Mouse (Mus musculus) ovary, postnatal 36 days (tissue): ENCODE data around the gene Gm13694.
"Not testable (repeated sequence)": the region's sequence is repeated elsewhere in the genome, so short reads cannot be mapped to it uniquely, and the experiment has no call there.

ENCODE experiments used
- DNase-seq: peaks from one replicate; pipeline ENCODE4 v3.0.0; 2022; ENCODE audit warnings: low spot score, mixed read lengths

Gm13694 gene

DNA sequence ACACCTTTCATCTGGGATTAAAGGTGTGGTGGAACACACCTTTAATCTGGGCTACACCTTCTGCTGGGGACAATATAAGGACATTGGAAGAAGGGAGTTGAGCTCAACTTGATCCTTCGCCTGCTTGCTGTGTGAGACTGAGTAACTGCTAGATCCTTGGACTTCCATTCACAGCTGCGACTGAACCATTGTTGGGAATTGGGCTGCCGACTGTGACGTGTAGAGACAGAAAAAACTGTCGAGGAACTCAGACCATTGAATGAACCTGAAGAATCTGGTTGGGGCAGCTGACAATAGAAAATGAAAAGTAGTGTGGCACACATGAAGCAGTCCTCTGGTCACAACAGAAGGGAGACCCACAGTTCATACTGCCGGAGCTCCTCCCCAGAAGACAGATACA, at the start of gene Gm13694:
Gene Gm13694 (plus strand): TSS at position 301 of the 400 bp plus-strand sequence.
- not testable (repeated sequence) for DNase-seq

GRCm38 (mm10) chr2:83929478-83930088, 49.1 kb upstream of the Gm13694 start:
- DNase-seq: no peak

- DNase-seq: peak; percentile 51
These were observed 37.8 kb upstream of the Gm13694 start, which contains the start of gene Zswim2 for GRCm38 (mm10) chr2:83940931-83941361. Gene Zswim2 (minus strand): TSS chr2:83941228.

DNA sequence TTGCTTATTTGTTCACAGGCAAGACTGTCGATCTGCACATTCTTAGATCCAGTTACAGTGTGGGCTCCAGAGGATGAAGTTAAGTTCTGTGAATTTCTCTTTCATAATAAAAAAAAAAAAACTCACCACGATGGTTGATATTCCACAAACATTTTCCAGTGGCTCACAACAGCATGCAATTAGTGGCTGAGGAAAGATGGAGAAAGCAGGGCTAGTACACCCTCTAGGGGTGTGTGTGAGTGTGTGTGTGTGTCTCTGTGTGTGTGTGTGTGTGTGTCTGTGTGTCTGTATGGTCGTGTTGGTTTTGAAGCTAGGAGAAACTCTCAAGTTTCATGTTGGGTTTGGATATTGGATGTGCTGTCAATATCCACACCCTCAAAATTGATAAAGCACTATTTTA, 37.4 kb upstream of the Gm13694 start:
- DNase-seq: no peak

DNA sequence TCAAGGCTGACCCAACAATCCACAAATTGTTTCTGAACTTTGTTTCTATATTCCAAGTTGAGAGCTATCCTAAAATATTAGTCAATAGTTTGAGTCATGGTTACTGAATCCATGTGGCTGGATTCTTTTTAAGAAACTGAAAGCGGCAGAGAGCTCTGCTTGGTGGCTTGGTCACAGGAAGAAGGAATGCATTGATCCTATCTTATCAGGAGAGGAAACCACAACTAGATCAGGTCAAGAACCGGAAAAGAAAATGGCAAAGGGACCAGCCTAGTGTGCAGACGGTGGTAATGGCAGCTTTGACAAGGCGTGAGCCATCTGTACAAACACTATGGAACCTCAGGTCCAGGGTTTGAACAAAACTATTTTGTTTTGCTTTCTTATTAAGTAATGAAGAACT, 36.9 kb upstream of the Gm13694 start:
- no peak for DNase-seq

DNA sequence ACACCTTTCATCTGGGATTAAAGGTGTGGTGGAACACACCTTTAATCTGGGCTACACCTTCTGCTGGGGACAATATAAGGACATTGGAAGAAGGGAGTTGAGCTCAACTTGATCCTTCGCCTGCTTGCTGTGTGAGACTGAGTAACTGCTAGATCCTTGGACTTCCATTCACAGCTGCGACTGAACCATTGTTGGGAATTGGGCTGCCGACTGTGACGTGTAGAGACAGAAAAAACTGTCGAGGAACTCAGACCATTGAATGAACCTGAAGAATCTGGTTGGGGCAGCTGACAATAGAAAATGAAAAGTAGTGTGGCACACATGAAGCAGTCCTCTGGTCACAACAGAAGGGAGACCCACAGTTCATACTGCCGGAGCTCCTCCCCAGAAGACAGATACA, 23.3 kb upstream of the Gm13694 start, which contains the start of gene Gm13698:
Gene Gm13698 (plus strand): TSS at position 301 of the 400 bp plus-strand sequence.
- not testable (repeated sequence) for DNase-seq

GRCm38 (mm10) chr2:83961203-83961602, 17.5 kb upstream of the Gm13694 start, which contains the start of gene Gm13693:
Gene Gm13693 (plus strand): TSS chr2:83961503.
- not testable (repeated sequence) for DNase-seq

- not testable (repeated sequence) for DNase-seq
These were observed 11.7 kb upstream of the Gm13694 start, which contains the start of gene Gm13695 for GRCm38 (mm10) chr2:83967013-83967412. Gene Gm13695 (plus strand): TSS chr2:83967313.

DNA sequence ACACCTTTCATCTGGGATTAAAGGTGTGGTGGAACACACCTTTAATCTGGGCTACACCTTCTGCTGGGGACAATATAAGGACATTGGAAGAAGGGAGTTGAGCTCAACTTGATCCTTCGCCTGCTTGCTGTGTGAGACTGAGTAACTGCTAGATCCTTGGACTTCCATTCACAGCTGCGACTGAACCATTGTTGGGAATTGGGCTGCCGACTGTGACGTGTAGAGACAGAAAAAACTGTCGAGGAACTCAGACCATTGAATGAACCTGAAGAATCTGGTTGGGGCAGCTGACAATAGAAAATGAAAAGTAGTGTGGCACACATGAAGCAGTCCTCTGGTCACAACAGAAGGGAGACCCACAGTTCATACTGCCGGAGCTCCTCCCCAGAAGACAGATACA, 5.9 kb upstream of the Gm13694 start, which contains the start of gene Gm13696:
Gene Gm13696 (plus strand): TSS at position 301 of the 400 bp plus-strand sequence.
- not testable (repeated sequence) for DNase-seq

DNA sequence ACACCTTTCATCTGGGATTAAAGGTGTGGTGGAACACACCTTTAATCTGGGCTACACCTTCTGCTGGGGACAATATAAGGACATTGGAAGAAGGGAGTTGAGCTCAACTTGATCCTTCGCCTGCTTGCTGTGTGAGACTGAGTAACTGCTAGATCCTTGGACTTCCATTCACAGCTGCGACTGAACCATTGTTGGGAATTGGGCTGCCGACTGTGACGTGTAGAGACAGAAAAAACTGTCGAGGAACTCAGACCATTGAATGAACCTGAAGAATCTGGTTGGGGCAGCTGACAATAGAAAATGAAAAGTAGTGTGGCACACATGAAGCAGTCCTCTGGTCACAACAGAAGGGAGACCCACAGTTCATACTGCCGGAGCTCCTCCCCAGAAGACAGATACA, 5.7 kb downstream of the Gm13694 start, which contains the start of gene Gm13697:
Gene Gm13697 (plus strand): TSS at position 301 of the 400 bp plus-strand sequence.
- not testable (repeated sequence) for DNase-seq

GRCm38 (mm10) chr2:83990253-83990652, 11.5 kb downstream of the Gm13694 start, which contains the start of gene Gm13691:
Gene Gm13691 (plus strand): TSS chr2:83990553.
- DNase-seq: not testable (repeated sequence)

GRCm38 (mm10) chr2:83993639-83994255, 15.0 kb downstream of the Gm13694 start:
- DNase-seq: not testable (repeated sequence)

DNA sequence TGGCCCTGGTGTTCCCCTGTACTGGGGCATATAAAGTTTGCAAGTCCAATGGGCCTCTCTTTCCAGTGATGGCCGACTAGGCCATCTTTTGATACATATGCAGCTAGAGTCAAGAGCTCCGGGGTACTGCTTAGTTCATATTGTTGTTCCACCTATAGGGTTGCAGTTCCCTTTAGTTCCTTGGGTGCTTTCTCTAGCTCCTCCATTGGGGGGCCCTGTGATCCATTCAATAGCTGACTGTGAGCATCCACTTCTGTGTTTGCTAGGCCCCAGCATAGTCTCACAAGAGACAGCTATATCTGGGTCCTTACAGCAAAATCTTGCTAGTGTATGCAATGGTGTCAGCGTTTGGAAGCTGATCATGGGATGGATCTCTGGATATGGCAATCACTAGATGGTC, 15.8 kb downstream of the Gm13694 start:
- DNase-seq: not testable (repeated sequence)

GRCm38 (mm10) chr2:84008913-84009312, 30.2 kb downstream of the Gm13694 start:
- no peak for DNase-seq

GRCm38 (mm10) chr2:84009818-84010217, 31.1 kb downstream of the Gm13694 start:
- DNase-seq: no peak

- no peak for DNase-seq
These were observed 35.8 kb downstream of the Gm13694 start for GRCm38 (mm10) chr2:84014572-84014971.

DNA sequence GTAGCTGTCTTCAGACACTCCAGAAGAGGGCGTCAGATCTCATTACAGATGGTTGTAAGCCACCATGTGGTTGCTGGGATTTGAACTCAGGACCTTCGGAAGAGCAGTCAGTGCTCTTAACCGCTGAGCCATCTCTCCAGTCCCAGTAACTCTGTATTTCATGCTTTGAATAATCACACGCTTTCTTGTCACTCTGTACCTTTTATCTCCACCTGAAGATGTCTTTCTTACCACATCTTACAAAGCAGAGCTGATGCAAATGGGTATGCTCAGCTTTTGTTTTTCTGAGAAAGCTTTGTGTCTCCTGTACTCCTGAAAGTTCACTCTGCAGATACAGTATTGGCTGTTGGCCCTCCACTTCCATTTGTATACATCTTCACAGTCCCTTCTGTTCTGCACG, 37.6 kb downstream of the Gm13694 start:
- not testable (repeated sequence) for DNase-seq

- no peak for DNase-seq
These were observed 39.6 kb downstream of the Gm13694 start for GRCm38 (mm10) chr2:84018330-84018729.

- no peak for DNase-seq
These were observed 41.0 kb downstream of the Gm13694 start for GRCm38 (mm10) chr2:84019519-84020305.

GRCm38 (mm10) chr2:84021930-84022329, 43.2 kb downstream of the Gm13694 start:
- no peak for DNase-seq

DNA sequence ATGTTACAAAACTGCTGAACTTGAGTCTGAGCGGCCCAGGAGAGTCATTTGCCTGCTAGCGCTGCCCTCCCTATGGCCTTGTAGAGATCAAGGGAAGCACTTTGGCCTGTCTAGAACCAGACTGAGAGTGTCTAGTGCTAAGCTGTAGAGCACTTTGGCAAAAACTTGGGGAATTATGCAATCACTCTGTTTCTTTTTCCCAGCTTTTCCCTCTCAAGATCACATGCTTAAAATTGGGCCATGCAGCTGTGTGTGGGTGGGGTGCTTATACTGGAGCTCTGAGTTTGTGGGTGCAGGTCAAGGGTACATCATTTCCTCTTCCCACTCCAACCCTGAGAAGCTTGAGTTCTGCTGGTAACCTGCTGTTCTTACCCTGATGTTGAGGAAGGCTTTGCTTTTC, 44.2 kb downstream of the Gm13694 start:
- no peak for DNase-seq

DNA sequence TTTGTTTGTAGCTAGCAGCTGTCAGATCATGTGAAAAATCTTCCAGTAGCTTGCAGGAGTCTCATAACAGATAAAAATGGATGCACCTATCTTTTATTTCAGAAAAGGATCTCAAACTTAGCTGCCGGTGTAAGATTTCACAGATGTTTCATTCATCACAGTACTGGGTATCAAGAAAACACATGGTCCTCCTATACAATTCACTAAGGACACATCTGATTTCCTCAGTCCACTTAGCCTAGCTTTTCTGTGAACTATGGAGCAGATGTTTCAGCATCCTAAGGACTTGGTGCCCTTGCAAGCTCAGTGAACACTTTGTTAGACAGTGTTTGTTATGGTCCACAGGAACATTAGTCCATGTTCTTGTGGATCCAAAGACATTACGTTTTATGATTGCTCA, 44.6 kb downstream of the Gm13694 start:
- no peak for DNase-seq
